Mouse (Mus musculus) adrenal gland, adult 2 months (tissue): ENCODE results near the gene Cacna1b. TPM values are rescaled to one million over a fixed set of nuclear protein-coding genes. Genes with fewer than 3 reads are reported as not detected.

Experiments used
- polyA plus RNA-seq: library from polyadenylated mRNA; depleted of rRNA; stranded (reverse); fragments of >200 nt; gene quantifications from 2 replicates; pipeline ENCODE4 v1.2.3, GENCODE M21; 2012; rRNA removed
- total RNA-seq, 2 experiments: library from RNA; stranded (reverse); gene quantifications; 2 replicates each; pipeline ENCODE4 v1.2.3; 2021

Gene Cacna1b
- total and polyA plus RNA-seq, 3 experiments = 2.0 to 8.1 (median 2.5) TPM

Other genes with a start within 250 kb of the Cacna1b start
- gene Ehmt1, start 156.5 kb upstream of the Cacna1b start, total RNA-seq = 10 to 100 TPM; 43.4 to 59.6 TPM
- 30.0 and 33.5 TPM in 2 replicates for gene Ehmt1, start 156.5 kb upstream of the Cacna1b start, polyA plus RNA-seq
- 10 to 100 TPM; 12.8 to 15.9 TPM for gene Arrdc1, start 172.1 kb upstream of the Cacna1b start, total RNA-seq
- gene Arrdc1, start 172.1 kb upstream of the Cacna1b start, polyA plus RNA-seq = 49.2 and 50.6 TPM in 2 replicates
- 10 to 100 TPM; 21.8 to 30.2 TPM for gene Zmynd19, start 186.6 kb upstream of the Cacna1b start, total RNA-seq
- gene Zmynd19, start 186.6 kb upstream of the Cacna1b start, polyA plus RNA-seq = 3.1 and 3.9 TPM in 2 replicates
- gene Dph7, start 199.2 kb upstream of the Cacna1b start, total RNA-seq = 10 to 100 TPM in 1 of 2 experiments, 1 to 10 TPM in 1; 6.2 to 16.7 TPM
- gene Dph7, start 199.2 kb upstream of the Cacna1b start, polyA plus RNA-seq = 8.5 and 9.7 TPM in 2 replicates
- 100 to 1,000 TPM; 108 to 118 TPM for gene Mrpl41, start 211.9 kb upstream of the Cacna1b start, total RNA-seq
- gene Mrpl41, start 211.9 kb upstream of the Cacna1b start, polyA plus RNA-seq = 34.9 and 39.4 TPM in 2 replicates
- 10 to 100 TPM; 44.5 to 53.1 TPM for gene Pnpla7, start 212.9 kb upstream of the Cacna1b start, total RNA-seq
- gene Pnpla7, start 212.9 kb upstream of the Cacna1b start, polyA plus RNA-seq = 25.4 and 27.2 TPM in 2 replicates